Mouse (Mus musculus): ENCODE data around the gene Tesk1.
A peak's percentile ranks its signal among the peaks of the same experiment; 100 is the strongest.

Gene Tesk1

GRCm38 (mm10) chr4:43493186-43493845 lies 51.6 kb downstream of the Tesk1 start:
- peak; percentile 88 for DNase-seq (ENCODE audit: low read depth)

- no peak for DNase-seq (ENCODE audit: low read depth)
These were observed 52.1 kb downstream of the Tesk1 start for GRCm38 (mm10) chr4:43493846-43494240.

- no peak for DNase-seq (ENCODE audit: low read depth)
These were observed 54.8 kb downstream of the Tesk1 start for GRCm38 (mm10) chr4:43496587-43496986.

GRCm38 (mm10) chr4:43497405-43497804 lies 55.7 kb downstream of the Tesk1 start:
- DNase-seq (ENCODE audit: low read depth), result no peak

Data from c-Kit-positive CD71-positive TER-119-negative erythroid progenitor cells, embryonic 14.5 days (primary cell).